Mouse (Mus musculus): ENCODE results near the gene Snx14. TPM values are rescaled to one million over a fixed set of nuclear protein-coding genes. Genes with fewer than 3 reads are reported as not detected.

Snx14 gene
- total and polyA plus RNA-seq, 2 experiments from 2014 or later: 21.7 to 21.9 TPM

GRCm38 (mm10) chr9:88371201-88371600, 67.6 kb downstream of the Snx14 start:
- no peak for ATAC-seq (ENCODE audit: insufficient read depth, low read depth)
- H3K36me3 ChIP-seq (replicated peaks; ENCODE audit: control insufficient read depth, insufficient read depth, low read length): peaks cover 54% of the 10 kb centered on the region
- no peaks in the 10 kb centered on the region for H3K27me3 ChIP-seq (ENCODE audit: control insufficient read depth, insufficient read depth, low read length)
- 72% methylated on average over 2 of the region's 2 CpGs for WGBS
- no peaks in the 10 kb centered on the region for H3K9me3 ChIP-seq (replicated peaks; ENCODE audit: control insufficient read depth, low read length)
- H3K4me1 ChIP-seq (ENCODE audit: control insufficient read depth, insufficient read depth): no peaks in the 10 kb centered on the region
- DNase-seq (ENCODE audit: low spot score): no peak
- H3K4me2 ChIP-seq (ENCODE audit: low read depth, low read length): no peak overlapping the region
- no peak overlapping the region for H3K4me3 ChIP-seq (ENCODE audit: low read depth, low read length)
- no peak overlapping the region for H3K9ac ChIP-seq (replicated peaks; ENCODE audit: low read depth, low read length)
- H3K27ac ChIP-seq (ENCODE audit: low read depth): no peak overlapping the region
- no peak for TF ChIP-seq CTCF (IDR thresholded peaks at IDR 0.05; ENCODE audit: low read depth)
- no peak for TF ChIP-seq EP300 (IDR thresholded peaks at IDR 0.05; ENCODE audit: low read depth)

- 47% methylated on average over 2 of the region's 2 CpGs for WGBS
- no peak for TF ChIP-seq EP300 (IDR thresholded peaks at IDR 0.05; ENCODE audit: low read depth)
- no peak for TF ChIP-seq CTCF (IDR thresholded peaks at IDR 0.05; ENCODE audit: low read depth)
- Histone ChIP-seq H3K4me1 (ENCODE audit: control insufficient read depth, insufficient read depth) (no peaks in the 10 kb centered on the region), H3K36me3 (replicated peaks; ENCODE audit: control insufficient read depth, insufficient read depth, low read length) (peaks cover 63% of the 10 kb centered on the region), H3K27ac (ENCODE audit: low read depth) (no peak overlapping the region), H3K27me3 (ENCODE audit: control insufficient read depth, insufficient read depth, low read length) (no peaks in the 10 kb centered on the region), H3K4me2 (ENCODE audit: low read depth, low read length) (no peak overlapping the region), H3K9ac (replicated peaks; ENCODE audit: low read depth, low read length) (no peak overlapping the region), H3K9me3 (replicated peaks; ENCODE audit: control insufficient read depth, low read length) (no peaks in the 10 kb centered on the region), H3K4me3 (ENCODE audit: low read depth, low read length) (no peak overlapping the region)
- DNase-seq (ENCODE audit: low spot score): no peak
- ATAC-seq (ENCODE audit: insufficient read depth, low read depth): no peak
Observed at GRCm38 (mm10) chr9:88369666-88370065, 69.1 kb downstream of the Snx14 start.

DNA sequence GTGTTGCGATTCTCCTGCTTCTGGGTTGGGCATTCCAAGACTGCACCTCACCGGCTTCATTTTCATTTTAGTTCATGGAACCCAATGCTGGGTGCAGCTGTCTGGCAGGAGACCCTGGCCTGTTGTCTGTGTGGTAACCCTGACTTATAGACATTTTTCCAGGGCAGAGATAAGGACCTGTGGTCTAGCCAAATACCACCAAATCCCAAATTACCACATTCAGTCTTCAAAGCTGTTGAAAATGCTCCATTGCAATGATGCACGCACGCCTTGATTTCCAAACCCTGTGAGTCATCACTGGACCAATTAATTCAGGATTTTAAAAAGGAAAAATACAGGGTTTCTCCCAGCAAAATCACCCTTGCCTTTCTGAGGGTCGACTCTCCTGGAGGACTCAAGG, 70.3 kb downstream of the Snx14 start:
- WGBS: 89% methylated on average over 5 of the region's 5 CpGs
- H3K4me2 ChIP-seq (ENCODE audit: low read depth, low read length): no peak overlapping the region
- H3K4me1 ChIP-seq (ENCODE audit: control insufficient read depth, insufficient read depth): no peaks in the 10 kb centered on the region
- TF ChIP-seq EP300 (IDR thresholded peaks at IDR 0.05; ENCODE audit: low read depth) (no peak), CTCF (IDR thresholded peaks at IDR 0.05; ENCODE audit: low read depth) (no peak)
- DNase-seq (ENCODE audit: low spot score) (no peak), ATAC-seq (ENCODE audit: insufficient read depth, low read depth) (no peak)
- H3K36me3 ChIP-seq (replicated peaks; ENCODE audit: control insufficient read depth, insufficient read depth, low read length): peaks cover 65% of the 10 kb centered on the region
- H3K4me3 ChIP-seq (ENCODE audit: low read depth, low read length): no peak overlapping the region
- H3K9ac ChIP-seq (replicated peaks; ENCODE audit: low read depth, low read length): no peak overlapping the region
- H3K27ac ChIP-seq (ENCODE audit: low read depth): no peak overlapping the region
- H3K9me3 ChIP-seq (replicated peaks; ENCODE audit: control insufficient read depth, low read length): no peaks in the 10 kb centered on the region
- H3K27me3 ChIP-seq (ENCODE audit: control insufficient read depth, insufficient read depth, low read length): no peaks in the 10 kb centered on the region

DNA sequence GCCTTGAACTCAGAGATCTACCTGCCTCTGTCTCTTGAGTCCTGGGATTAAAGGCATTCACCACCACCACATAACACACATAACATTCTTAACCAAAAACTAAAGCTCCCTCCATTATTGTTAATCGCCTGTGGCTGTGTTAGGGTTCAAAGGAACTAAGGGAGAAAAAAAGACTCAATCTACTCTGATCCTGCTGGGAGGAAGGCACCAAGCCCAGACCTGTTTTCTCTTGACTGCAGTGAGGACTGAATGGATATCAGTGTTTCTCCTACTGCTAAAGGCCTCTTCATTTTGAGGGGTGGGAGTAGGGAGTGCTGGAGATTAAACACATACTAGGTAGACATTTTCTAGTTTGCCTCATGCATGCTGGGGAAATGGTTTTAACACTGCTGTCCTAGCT, 71.0 kb downstream of the Snx14 start:
- no peak overlapping the region for H3K4me2 ChIP-seq (ENCODE audit: low read depth, low read length)
- H3K4me1 ChIP-seq (ENCODE audit: control insufficient read depth, insufficient read depth): peaks cover 5% of the 10 kb centered on the region
- no peak overlapping the region for H3K9ac ChIP-seq (replicated peaks; ENCODE audit: low read depth, low read length)
- no peaks in the 10 kb centered on the region for H3K9me3 ChIP-seq (replicated peaks; ENCODE audit: control insufficient read depth, low read length)
- TF ChIP-seq CTCF (IDR thresholded peaks at IDR 0.05; ENCODE audit: low read depth) (no peak), EP300 (IDR thresholded peaks at IDR 0.05; ENCODE audit: low read depth) (no peak)
- no peaks in the 10 kb centered on the region for H3K27me3 ChIP-seq (ENCODE audit: control insufficient read depth, insufficient read depth, low read length)
- H3K36me3 ChIP-seq (replicated peaks; ENCODE audit: control insufficient read depth, insufficient read depth, low read length): peaks cover 59% of the 10 kb centered on the region
- no peak for ATAC-seq (ENCODE audit: insufficient read depth, low read depth)
- H3K27ac ChIP-seq (ENCODE audit: low read depth): no peak overlapping the region
- 58% methylated on average over 1 of the region's 1 CpGs for WGBS
- DNase-seq (ENCODE audit: low spot score): no peak
- H3K4me3 ChIP-seq (ENCODE audit: low read depth, low read length): no peak overlapping the region

GRCm38 (mm10) chr9:88367322-88367721, 71.4 kb downstream of the Snx14 start:
- no peak overlapping the region for H3K27ac ChIP-seq (ENCODE audit: low read depth)
- no peak overlapping the region for H3K9ac ChIP-seq (replicated peaks; ENCODE audit: low read depth, low read length)
- TF ChIP-seq CTCF (IDR thresholded peaks at IDR 0.05; ENCODE audit: low read depth): no peak
- no peak for TF ChIP-seq EP300 (IDR thresholded peaks at IDR 0.05; ENCODE audit: low read depth)
- ATAC-seq (ENCODE audit: insufficient read depth, low read depth) (no peak), DNase-seq (ENCODE audit: low spot score) (no peak)
- no peak overlapping the region for H3K4me3 ChIP-seq (ENCODE audit: low read depth, low read length)
- no peak overlapping the region for H3K4me2 ChIP-seq (ENCODE audit: low read depth, low read length)
- H3K9me3 ChIP-seq (replicated peaks; ENCODE audit: control insufficient read depth, low read length): no peaks in the 10 kb centered on the region
- peaks cover 56% of the 10 kb centered on the region for H3K36me3 ChIP-seq (replicated peaks; ENCODE audit: control insufficient read depth, insufficient read depth, low read length)
- peaks cover 9% of the 10 kb centered on the region for H3K4me1 ChIP-seq (ENCODE audit: control insufficient read depth, insufficient read depth)
- no peaks in the 10 kb centered on the region for H3K27me3 ChIP-seq (ENCODE audit: control insufficient read depth, insufficient read depth, low read length)
- 87% methylated on average over 5 of the region's 5 CpGs for WGBS

- Histone ChIP-seq H3K27ac (ENCODE audit: low read depth) (no peak overlapping the region), H3K4me2 (ENCODE audit: low read depth, low read length) (no peak overlapping the region), H3K27me3 (ENCODE audit: control insufficient read depth, insufficient read depth, low read length) (no peaks in the 10 kb centered on the region), H3K4me3 (ENCODE audit: low read depth, low read length) (no peak overlapping the region), H3K36me3 (replicated peaks; ENCODE audit: control insufficient read depth, insufficient read depth, low read length) (peaks cover 56% of the 10 kb centered on the region), H3K4me1 (ENCODE audit: control insufficient read depth, insufficient read depth) (peaks cover 14% of the 10 kb centered on the region), H3K9me3 (replicated peaks; ENCODE audit: control insufficient read depth, low read length) (no peaks in the 10 kb centered on the region), H3K9ac (replicated peaks; ENCODE audit: low read depth, low read length) (no peak overlapping the region)
- ATAC-seq (ENCODE audit: insufficient read depth, low read depth) (no peak), DNase-seq (ENCODE audit: low spot score) (no peak)
- WGBS: 96% methylated on average over 4 of the region's 4 CpGs
- no peak for TF ChIP-seq CTCF (IDR thresholded peaks at IDR 0.05; ENCODE audit: low read depth)
- TF ChIP-seq EP300 (IDR thresholded peaks at IDR 0.05; ENCODE audit: low read depth): no peak
Observed at GRCm38 (mm10) chr9:88366819-88367218, 71.9 kb downstream of the Snx14 start.

Measured in heart, postnatal 0 days (tissue).